Mouse (Mus musculus): Measurements from ENCODE around the gene Mfsd4b4. TPM values are rescaled to one million over a fixed set of nuclear protein-coding genes. Genes with fewer than 3 reads are reported as not detected.

Mfsd4b4 gene
- polyA plus RNA-seq, 1 experiment from 2014 or later, result 3.6 TPM

DNA sequence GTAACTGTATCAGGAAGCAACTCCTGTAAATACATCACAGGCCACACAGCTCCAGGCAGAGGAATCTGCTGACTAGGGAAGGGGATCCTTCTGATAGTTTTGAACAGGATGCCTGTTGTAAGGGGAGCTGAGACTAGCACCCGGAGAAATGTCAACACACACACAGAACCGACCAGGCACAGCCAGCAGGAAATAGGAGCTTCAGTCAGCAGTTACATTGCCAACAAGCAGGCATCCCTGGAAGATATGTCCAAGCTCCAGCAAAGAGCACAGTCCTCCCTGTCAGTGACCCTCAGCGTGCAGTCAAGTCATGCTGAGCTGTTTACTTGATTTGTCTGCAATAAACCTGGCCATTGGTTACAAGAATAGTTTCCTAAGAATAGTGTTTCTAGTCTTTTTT, 10.4 kb downstream of the Mfsd4b4 start:
- no peak for ATAC-seq
- Histone ChIP-seq H3K9ac (replicated peaks) (no peak overlapping the region), H3K4me1 (replicated peaks) (peaks cover 6% of the 10 kb centered on the region; the same call in 1 of the 2 replicates), H3K4me2 (replicated peaks) (no peak overlapping the region), H3K36me3 (peaks cover 16% of the 10 kb centered on the region), H3K9me3 (no peaks in the 10 kb centered on the region), H3K27ac (no peak overlapping the region), H3K27me3 (no peaks in the 10 kb centered on the region), H3K4me3 (replicated peaks) (no peak overlapping the region)
- WGBS, result 80% methylated on average over 3 of the region's 3 CpGs

DNA sequence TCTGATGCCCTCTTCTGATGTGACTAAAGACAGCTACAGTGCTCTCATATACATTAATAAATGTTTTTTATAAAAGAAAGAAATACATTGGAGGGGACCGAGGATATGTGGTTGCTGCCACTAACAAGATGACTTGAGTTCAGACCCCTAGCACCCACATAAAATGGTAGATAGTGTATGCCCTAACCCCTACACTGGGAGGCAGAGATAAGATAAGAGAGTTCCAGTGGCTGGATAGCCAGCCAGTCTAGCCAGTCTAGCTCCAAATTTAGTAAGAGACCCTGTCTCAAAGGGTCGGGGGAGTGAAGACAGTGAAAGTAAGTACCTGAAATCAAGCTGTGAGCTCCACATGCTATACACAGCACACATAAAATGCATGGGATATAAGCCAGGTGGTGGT, 33.5 kb downstream of the Mfsd4b4 start:
- H3K9me3 ChIP-seq, result no peaks in the 10 kb centered on the region
- H3K4me2 ChIP-seq (replicated peaks), result no peak overlapping the region
- H3K9ac ChIP-seq (replicated peaks), result no peak overlapping the region
- H3K27ac ChIP-seq, result no peak overlapping the region
- ATAC-seq, result no peak
- H3K4me1 ChIP-seq (replicated peaks), result no peaks in the 10 kb centered on the region
- no peaks in the 10 kb centered on the region for H3K27me3 ChIP-seq
- H3K36me3 ChIP-seq, result peaks cover 67% of the 10 kb centered on the region
- 100% methylated on average over 2 of the region's 2 CpGs for WGBS
- H3K4me3 ChIP-seq (replicated peaks), result no peak overlapping the region

DNA sequence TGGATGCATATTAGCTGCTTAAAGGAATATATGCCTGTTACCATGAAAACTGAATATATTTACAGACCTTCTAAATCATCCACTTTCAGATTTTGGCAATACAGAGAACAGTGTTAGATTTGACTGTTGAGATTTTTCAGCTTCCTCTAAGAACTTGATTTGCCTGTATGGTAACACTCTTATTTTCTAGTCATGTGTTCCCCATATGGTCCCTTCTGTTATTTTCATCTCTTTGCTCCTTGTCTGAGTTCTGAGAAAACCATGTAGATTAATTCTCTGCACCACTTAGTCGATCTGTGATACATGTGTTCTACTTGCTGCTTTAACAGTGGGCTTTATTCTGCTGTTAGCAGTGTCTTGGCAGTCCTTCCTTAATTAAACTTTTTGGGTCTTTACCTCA, 56.4 kb downstream of the Mfsd4b4 start:
- Histone ChIP-seq H3K4me3 (replicated peaks) (no peak overlapping the region), H3K4me1 (replicated peaks) (no peaks in the 10 kb centered on the region), H3K9ac (replicated peaks) (no peak overlapping the region), H3K27ac (no peak overlapping the region), H3K36me3 (peaks cover 47% of the 10 kb centered on the region), H3K4me2 (replicated peaks) (no peak overlapping the region), H3K9me3 (no peaks in the 10 kb centered on the region), H3K27me3 (no peaks in the 10 kb centered on the region)
- ATAC-seq, result no peak
- WGBS, result 95% methylated on average over 1 of the region's 1 CpGs

Other genes with a start within 250 kb of the Mfsd4b4 start
- 30.3 and 32.8 TPM in 2 replicates for gene Rev3l, start 167.1 kb downstream of the Mfsd4b4 start, polyA plus RNA-seq (2015; fragmentation: Nextera tagmentation; extraction: Ambion mirVana)
- not detected in 2 replicates for gene Mfsd4b2, start 27.7 kb upstream of the Mfsd4b4 start, polyA plus RNA-seq (2015; fragmentation: Nextera tagmentation; extraction: Ambion mirVana)
- 0.13 TPM in 1 of 2 replicates, not detected in the other for gene Mfsd4b3, start 60.9 kb upstream of the Mfsd4b4 start, polyA plus RNA-seq (2015; fragmentation: Nextera tagmentation; extraction: Ambion mirVana)
- gene Mfsd4b5, start 87.4 kb upstream of the Mfsd4b4 start, polyA plus RNA-seq (2015; fragmentation: Nextera tagmentation; extraction: Ambion mirVana), result not detected in 2 replicates
- gene Mfsd4b1, start 126.0 kb upstream of the Mfsd4b4 start, polyA plus RNA-seq (2015; fragmentation: Nextera tagmentation; extraction: Ambion mirVana), result 0.36 and 0.46 TPM in 2 replicates
- 2.2 and 2.7 TPM in 2 replicates for gene Slc16a10, start 243.0 kb upstream of the Mfsd4b4 start, polyA plus RNA-seq (2015; fragmentation: Nextera tagmentation; extraction: Ambion mirVana)